Mouse (Mus musculus): Measurements from ENCODE around the gene Dlgap1. TPM values are rescaled to one million over a fixed set of nuclear protein-coding genes. Genes with fewer than 3 reads are reported as not detected.

Gene Dlgap1
- polyA plus RNA-seq, 2 experiments from 2014 or later, result 0.21 TPM; not detected in 1

GRCm38 (mm10) chr17:70629653-70630378, 660.9 kb downstream of the Dlgap1 start:
- ATAC-seq, result no peak

GRCm38 (mm10) chr17:70633181-70633944, 664.5 kb downstream of the Dlgap1 start:
- no peak for ATAC-seq

GRCm38 (mm10) chr17:70643211-70643610, 674.3 kb downstream of the Dlgap1 start:
- ATAC-seq, result no peak

GRCm38 (mm10) chr17:70646641-70647040, 677.8 kb downstream of the Dlgap1 start:
- ATAC-seq, result no peak

- no peak for ATAC-seq
Observed at GRCm38 (mm10) chr17:70661382-70661781, 692.5 kb downstream of the Dlgap1 start.

GRCm38 (mm10) chr17:70663992-70664391, 695.1 kb downstream of the Dlgap1 start:
- no peak for ATAC-seq

- ATAC-seq, result no peak
Observed at GRCm38 (mm10) chr17:70664484-70665040, 695.7 kb downstream of the Dlgap1 start.

GRCm38 (mm10) chr17:70673985-70674384, 705.1 kb downstream of the Dlgap1 start:
- ATAC-seq, result no peak

GRCm38 (mm10) chr17:70676522-70676921, 707.6 kb downstream of the Dlgap1 start:
- ATAC-seq, result no peak

- ATAC-seq, result no peak
Observed at GRCm38 (mm10) chr17:70683561-70684167, 714.8 kb downstream of the Dlgap1 start.

- ATAC-seq, result no peak
Observed at GRCm38 (mm10) chr17:70690174-70690573, 721.3 kb downstream of the Dlgap1 start.

- no peak for ATAC-seq
Observed at GRCm38 (mm10) chr17:70690598-70690997, 721.7 kb downstream of the Dlgap1 start.

GRCm38 (mm10) chr17:70706976-70707818, 738.3 kb downstream of the Dlgap1 start:
- ATAC-seq, result peak; percentile 85

- ATAC-seq, result no peak
Observed at GRCm38 (mm10) chr17:70707819-70708140, 738.9 kb downstream of the Dlgap1 start.

GRCm38 (mm10) chr17:70709545-70709944, 740.7 kb downstream of the Dlgap1 start:
- ATAC-seq, result no peak

- no peak for ATAC-seq
Observed at GRCm38 (mm10) chr17:70713470-70713869, 744.6 kb downstream of the Dlgap1 start.

GRCm38 (mm10) chr17:70719684-70720324, 750.9 kb downstream of the Dlgap1 start:
- ATAC-seq, result no peak

- ATAC-seq, result no peak
Observed at GRCm38 (mm10) chr17:70720766-70721165, 751.9 kb downstream of the Dlgap1 start.

- ATAC-seq, result no peak
Observed at GRCm38 (mm10) chr17:70722146-70722545, 753.3 kb downstream of the Dlgap1 start.

- ATAC-seq, result peak; percentile 40
Observed at GRCm38 (mm10) chr17:70728719-70729281, 759.9 kb downstream of the Dlgap1 start.

GRCm38 (mm10) chr17:70734728-70735127, 765.9 kb downstream of the Dlgap1 start:
- ATAC-seq, result no peak

GRCm38 (mm10) chr17:70735396-70735795, 766.5 kb downstream of the Dlgap1 start:
- ATAC-seq, result no peak
